Mouse (Mus musculus): ENCODE results near the gene Scube2.

DNA sequence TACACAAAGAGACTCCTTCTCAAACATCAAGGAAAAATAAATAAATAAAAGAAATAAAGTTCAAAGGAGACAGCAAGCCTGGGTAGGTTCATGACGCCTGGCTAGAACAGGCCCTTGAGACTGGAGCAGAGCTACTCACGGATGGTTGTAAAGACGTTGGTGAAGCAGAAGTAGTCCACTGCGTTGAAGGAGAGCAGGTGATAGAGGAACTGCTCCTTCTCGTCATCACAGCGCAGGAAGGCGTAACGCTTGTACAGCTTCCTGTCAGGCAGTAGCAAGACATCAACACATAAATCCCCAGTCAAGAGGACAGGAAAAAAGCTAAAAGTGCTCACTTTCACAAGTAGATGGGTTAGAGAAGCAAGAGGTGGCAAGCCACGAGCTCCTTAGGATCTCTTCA, 35.4 kb upstream of the Scube2 start:
- TF ChIP-seq CTCF (conservative IDR thresholded peaks at IDR 0.05 in 1 of 2, IDR thresholded peaks at IDR 0.05 in 1 of 2; ENCODE audit: low read depth in 2 of 2, low read length in 2 of 2) (no peak), UBTF (IDR thresholded peaks at IDR 0.05; ENCODE audit: low read depth, low read length) (no peak)
